ENCODE assay signal across 9 mouse cellular contexts in genomic region chr13:59220156-59220555, GRCm38 (mm10).
DNase-seq lines count a peak whose midpoint lies in the region; ATAC-seq lines count a peak whose summit lies in the region.
"Had no signal": no experiment of that assay in that cellular context is flagged by ENCODE, and none has a peak within 500 bp of the region (broad histone marks: within the 10 kb centered on the region; RNA-seq: fewer than 3 reads in every experiment).

No protein-coding gene starts in this region.

- no peaks in the 10 kb centered on the region for H3K9me3 ChIP-seq in forebrain, embryonic 10.5 days
- H3K9me3 ChIP-seq in forebrain, embryonic 16.5 days (ENCODE audit: control insufficient read depth, low read length): no peaks in the 10 kb centered on the region
- H3K9me3 ChIP-seq in hindbrain, embryonic 16.5 days (ENCODE audit: control insufficient read depth, low read length): no peaks in the 10 kb centered on the region; the same call in 1 of the 2 replicates
- H3K9me3 ChIP-seq: midbrain, embryonic 12.5 days had no signal

- H3K4me3 ChIP-seq in forebrain, embryonic 10.5 days: no peak overlapping the region
- H3K4me3 ChIP-seq in forebrain, embryonic 16.5 days (replicated peaks; ENCODE audit: low read length): no peak overlapping the region
- no peak overlapping the region for H3K4me3 ChIP-seq in hindbrain, embryonic 16.5 days (ENCODE audit: low read length)
- H3K4me3 ChIP-seq: midbrain, embryonic 12.5 days had no signal

- 26% methylated on average over 7 of the region's 7 CpGs for WGBS in forebrain, embryonic 10.5 days
- WGBS in forebrain, embryonic 16.5 days: 27% methylated on average over 7 of the region's 7 CpGs
- WGBS in hindbrain, embryonic 16.5 days: 27% methylated on average over 7 of the region's 7 CpGs

- ATAC-seq in forebrain, embryonic 16.5 days: no peak
- peak; percentile 20; the same call in 1 of the 2 replicates for ATAC-seq in hindbrain, embryonic 16.5 days

- H3K27ac ChIP-seq in forebrain, embryonic 10.5 days: no peak overlapping the region
- no peak overlapping the region for H3K27ac ChIP-seq in forebrain, embryonic 16.5 days (ENCODE audit: low read length)
- no peak overlapping the region for H3K27ac ChIP-seq in hindbrain, embryonic 16.5 days (ENCODE audit: low read depth, low read length)
- H3K27ac ChIP-seq: midbrain, embryonic 12.5 days had no signal

- no peak overlapping the region for H3K4me2 ChIP-seq in forebrain, embryonic 16.5 days (ENCODE audit: low read length)
- H3K4me2 ChIP-seq in hindbrain, embryonic 16.5 days (ENCODE audit: low read length): no peak overlapping the region
- H3K4me2 ChIP-seq: midbrain, embryonic 12.5 days had no signal

- no peaks in the 10 kb centered on the region for H3K36me3 ChIP-seq in forebrain, embryonic 10.5 days (replicated peaks)
- H3K36me3 ChIP-seq in forebrain, embryonic 16.5 days (ENCODE audit: control insufficient read depth, insufficient read depth): no peaks in the 10 kb centered on the region
- H3K36me3 ChIP-seq in hindbrain, embryonic 16.5 days (ENCODE audit: control insufficient read depth, insufficient read depth, low read length): no peaks in the 10 kb centered on the region
- H3K36me3 ChIP-seq: midbrain, embryonic 12.5 days had no signal

- H3K9ac ChIP-seq in forebrain, embryonic 16.5 days (replicated peaks; ENCODE audit: low read depth, low read length): no peak overlapping the region
- H3K9ac ChIP-seq in hindbrain, embryonic 16.5 days (ENCODE audit: low read depth, low read length): no peak overlapping the region
- H3K9ac ChIP-seq: midbrain, embryonic 12.5 days had no signal

- H3K27me3 ChIP-seq in forebrain, embryonic 10.5 days (ENCODE audit: poor library complexity, severe bottlenecking): no peaks in the 10 kb centered on the region
- H3K27me3 ChIP-seq in forebrain, embryonic 16.5 days (replicated peaks; ENCODE audit: control insufficient read depth, insufficient read depth, low read length): no peaks in the 10 kb centered on the region
- H3K27me3 ChIP-seq in hindbrain, embryonic 16.5 days (replicated peaks; ENCODE audit: control insufficient read depth, insufficient read depth, low read length): no peaks in the 10 kb centered on the region
- H3K27me3 ChIP-seq: midbrain, embryonic 12.5 days had no signal

- peak; percentile 37 for DNase-seq in forebrain, embryonic 10.5 days (ENCODE audit: extremely low spot score, low spot score)
- DNase-seq in right cerebral cortex, postnatal 4 days: peak; percentile 37
- no peak for DNase-seq in right cerebral cortex, postnatal 36 days (ENCODE audit: low spot score in 2 of 2)
- DNase-seq in lung, postnatal 14 days: peak; percentile 29
- DNase-seq in frontal cortex, postnatal 36 days (ENCODE audit: low spot score in 2 of 2): no peak
- no peak for DNase-seq in ovary, adult 18-20 months (ENCODE audit: low spot score)

- H3K4me1 ChIP-seq in forebrain, embryonic 10.5 days: peaks cover 7% of the 10 kb centered on the region
- no peaks in the 10 kb centered on the region for H3K4me1 ChIP-seq in forebrain, embryonic 16.5 days (replicated peaks; ENCODE audit: control insufficient read depth, insufficient read depth, low read length)
- H3K4me1 ChIP-seq in hindbrain, embryonic 16.5 days (ENCODE audit: control insufficient read depth, insufficient read depth, low read depth, low read length): no peaks in the 10 kb centered on the region
- H3K4me1 ChIP-seq: midbrain, embryonic 12.5 days had no signal

Comparison
In these comparisons a context has a peak if more than half of its experiments do, and no peak if none do; other contexts are left out.
1. DNase-seq: peak in forebrain, embryonic 10.5 days (single experiment), right cerebral cortex, postnatal 4 days (single experiment) and lung, postnatal 14 days (single experiment); none in right cerebral cortex, postnatal 36 days (0 of 2), frontal cortex, postnatal 36 days (0 of 2) and ovary, adult 18-20 months (single experiment).